Mouse (Mus musculus) spleen, adult 12 weeks (tissue): ENCODE measurements around the gene Tmem163.
A peak's percentile ranks its signal among the peaks of the same experiment; 100 is the strongest.

Experiments
- DNase-seq: peaks from one replicate; pipeline ENCODE4 v3.0.0; 2022; ENCODE audit warnings: low spot score

The Tmem163 gene

GRCm38 (mm10) chr1:127498746-127499145 is 180.6 kb downstream of the Tmem163 start:
- DNase-seq: no peak

DNA sequence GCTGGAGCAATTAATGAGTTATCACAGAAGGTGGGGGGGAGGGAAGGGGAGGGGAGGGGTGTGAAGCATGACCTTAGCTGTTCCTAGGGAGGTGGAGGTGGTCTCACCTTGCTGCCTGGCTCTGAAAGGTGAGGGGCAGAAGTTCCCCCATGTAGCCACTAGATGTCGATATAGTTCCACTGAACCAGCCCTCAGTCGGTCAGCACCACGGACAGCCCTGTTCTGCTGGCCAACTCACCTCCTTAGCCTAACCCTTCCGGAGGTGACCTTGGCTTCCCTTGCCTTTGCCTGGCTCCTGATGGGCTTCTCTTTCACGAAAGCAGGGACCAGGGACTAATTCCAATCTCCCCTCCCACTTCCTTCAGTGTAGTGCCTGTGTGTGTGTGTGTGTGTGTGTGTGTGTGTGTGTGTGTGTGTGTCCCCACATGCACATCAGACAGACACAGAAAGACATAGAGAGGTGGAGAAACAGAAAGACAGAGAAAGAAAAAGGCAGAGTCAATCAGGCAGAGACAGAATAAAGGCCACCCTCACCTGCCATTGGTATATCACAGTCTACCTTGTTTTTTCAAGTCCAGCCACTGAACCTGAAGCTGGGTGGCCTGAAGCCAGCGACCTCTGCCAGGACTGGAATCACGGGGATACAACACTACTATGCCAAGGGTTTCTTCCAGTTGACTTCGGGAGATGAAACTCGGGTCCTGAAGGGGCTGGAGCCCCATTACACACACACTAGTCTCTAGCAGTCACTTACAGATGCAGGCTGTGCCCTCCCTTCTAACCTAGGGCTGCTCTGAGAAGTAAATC is 182.4 kb downstream of the Tmem163 start:
- DNase-seq: no peak

GRCm38 (mm10) chr1:127487161-127487560 is 192.2 kb downstream of the Tmem163 start:
- DNase-seq: peak; percentile 23

DNA sequence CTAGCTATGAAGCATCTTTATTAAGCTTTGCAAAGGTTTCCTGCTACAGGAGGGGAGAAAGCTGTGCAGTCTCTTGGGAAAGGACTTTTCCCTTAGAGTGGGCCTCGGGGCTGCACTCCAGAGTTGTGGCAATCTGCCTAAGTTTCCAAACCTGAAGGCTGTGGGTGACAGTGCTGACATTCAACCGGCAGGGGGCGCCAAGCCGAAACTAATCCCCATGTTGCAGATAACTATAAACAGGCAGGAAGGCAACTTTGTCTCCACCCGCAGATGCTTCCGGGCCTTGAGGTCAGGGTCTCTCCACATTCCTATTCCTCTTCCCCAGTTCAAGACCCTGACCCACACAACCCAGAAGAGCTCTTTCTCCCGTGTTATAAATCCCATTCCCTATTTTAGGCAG is 194.5 kb downstream of the Tmem163 start:
- DNase-seq: peak; percentile 34

- DNase-seq: no peak
Observed at GRCm38 (mm10) chr1:127484188-127484587, 195.2 kb downstream of the Tmem163 start.

DNA sequence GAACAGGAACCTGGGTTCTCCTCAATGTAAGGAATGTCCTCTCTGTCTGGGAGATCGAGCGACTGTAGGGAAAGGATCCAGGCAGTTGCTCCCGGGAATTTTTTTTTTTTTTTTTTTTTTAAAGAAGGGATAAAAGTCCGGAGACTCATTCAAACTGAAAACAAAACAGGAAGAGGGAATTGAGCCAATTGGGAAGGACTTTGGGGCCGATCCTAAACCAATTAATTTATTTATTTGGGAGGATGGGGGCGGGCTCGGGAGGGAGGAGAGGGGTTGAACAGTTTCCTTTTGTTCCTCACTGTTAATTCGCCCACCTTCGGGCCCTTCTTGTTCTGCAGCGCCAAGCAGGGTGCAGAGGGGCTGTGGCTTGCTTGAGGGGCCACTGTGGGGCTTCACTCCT is 196.4 kb downstream of the Tmem163 start:
- DNase-seq: no peak

GRCm38 (mm10) chr1:127475756-127476155 is 203.6 kb downstream of the Tmem163 start:
- no peak for DNase-seq

DNA sequence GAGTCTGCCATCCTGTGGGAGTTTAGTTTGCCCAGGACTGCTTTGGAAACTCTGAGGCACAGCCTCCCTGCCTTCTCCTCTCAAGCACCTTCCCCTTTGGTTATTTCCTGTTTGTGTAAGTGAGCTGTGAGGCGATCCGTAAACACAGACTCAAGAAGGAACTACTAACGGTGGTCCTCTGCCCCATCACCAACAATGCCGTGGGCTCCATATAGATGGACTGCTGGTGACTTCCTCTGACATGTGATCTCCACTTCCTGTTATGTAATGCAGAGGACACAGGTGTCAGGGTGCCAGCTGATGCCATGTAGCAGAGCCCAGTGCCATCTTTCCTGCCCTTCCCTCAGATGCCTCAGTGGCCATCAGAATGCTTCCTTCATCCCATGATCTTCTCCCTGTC is 209.2 kb downstream of the Tmem163 start:
- no peak for DNase-seq

DNA sequence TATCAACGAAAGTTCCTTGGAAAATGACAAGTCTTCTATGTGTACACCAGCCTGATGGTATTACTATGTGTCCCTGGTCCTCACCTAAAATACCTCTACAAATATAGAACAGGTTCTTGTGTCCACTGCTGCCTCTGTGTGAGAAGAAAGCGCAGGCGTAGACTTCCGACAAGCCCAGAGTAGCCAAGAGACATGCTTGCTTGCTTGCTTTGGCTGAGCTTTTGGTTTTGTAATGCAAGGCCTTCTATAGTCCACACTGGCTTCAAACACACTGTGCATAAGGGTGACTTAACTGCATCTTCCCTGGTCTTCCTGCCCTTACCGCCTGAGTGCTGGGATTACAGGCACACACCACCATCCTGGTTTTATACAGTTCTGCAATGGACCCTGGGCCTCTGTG is 212.1 kb downstream of the Tmem163 start:
- DNase-seq: no peak

DNA sequence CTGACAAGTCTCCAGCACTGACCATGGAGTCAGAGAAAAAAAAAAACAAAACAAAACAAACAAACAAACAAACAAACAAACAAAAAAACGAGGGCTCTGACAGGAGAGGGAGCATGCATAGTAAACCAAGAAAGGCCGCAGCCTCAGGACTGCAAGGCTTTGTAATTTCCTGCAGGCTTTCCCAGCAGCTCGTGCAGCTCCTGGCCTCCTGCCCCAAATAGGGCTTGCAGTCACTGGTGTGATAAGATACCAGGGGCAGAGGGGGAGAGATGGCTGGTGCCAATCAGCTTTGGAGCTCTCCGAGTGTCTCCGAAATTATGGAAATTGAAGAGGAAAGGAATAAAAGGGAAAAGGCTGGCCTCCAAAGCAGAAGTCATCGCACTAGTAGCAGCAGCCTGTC is 214.1 kb downstream of the Tmem163 start:
- DNase-seq: no peak

- no peak for DNase-seq
Observed at GRCm38 (mm10) chr1:127464041-127464440, 215.3 kb downstream of the Tmem163 start.

DNA sequence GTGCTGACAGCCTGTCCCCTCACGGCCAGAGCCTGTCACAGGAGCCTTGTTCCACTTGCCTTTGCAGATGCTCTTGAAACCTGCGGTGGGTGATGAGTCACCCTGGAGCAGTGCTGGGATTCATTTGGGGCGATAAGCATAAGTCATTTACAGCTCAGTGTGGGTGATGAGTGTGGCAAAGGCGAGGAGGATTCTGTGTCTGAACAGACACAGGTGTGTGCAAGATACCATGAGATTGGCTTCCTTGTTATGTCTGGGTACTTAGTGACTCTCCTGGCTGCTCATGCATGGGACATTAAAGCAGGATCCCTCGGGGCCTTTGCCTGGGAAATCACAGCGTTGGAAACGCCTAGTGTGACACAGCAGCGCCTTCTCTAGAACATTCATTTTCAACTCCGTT is 218.3 kb downstream of the Tmem163 start:
- DNase-seq: no peak

GRCm38 (mm10) chr1:127459576-127459975 is 219.8 kb downstream of the Tmem163 start:
- no peak for DNase-seq

GRCm38 (mm10) chr1:127459015-127459451 is 220.3 kb downstream of the Tmem163 start:
- no peak for DNase-seq

- no peak for DNase-seq
Observed at GRCm38 (mm10) chr1:127453397-127453796, 226.0 kb downstream of the Tmem163 start.

DNA sequence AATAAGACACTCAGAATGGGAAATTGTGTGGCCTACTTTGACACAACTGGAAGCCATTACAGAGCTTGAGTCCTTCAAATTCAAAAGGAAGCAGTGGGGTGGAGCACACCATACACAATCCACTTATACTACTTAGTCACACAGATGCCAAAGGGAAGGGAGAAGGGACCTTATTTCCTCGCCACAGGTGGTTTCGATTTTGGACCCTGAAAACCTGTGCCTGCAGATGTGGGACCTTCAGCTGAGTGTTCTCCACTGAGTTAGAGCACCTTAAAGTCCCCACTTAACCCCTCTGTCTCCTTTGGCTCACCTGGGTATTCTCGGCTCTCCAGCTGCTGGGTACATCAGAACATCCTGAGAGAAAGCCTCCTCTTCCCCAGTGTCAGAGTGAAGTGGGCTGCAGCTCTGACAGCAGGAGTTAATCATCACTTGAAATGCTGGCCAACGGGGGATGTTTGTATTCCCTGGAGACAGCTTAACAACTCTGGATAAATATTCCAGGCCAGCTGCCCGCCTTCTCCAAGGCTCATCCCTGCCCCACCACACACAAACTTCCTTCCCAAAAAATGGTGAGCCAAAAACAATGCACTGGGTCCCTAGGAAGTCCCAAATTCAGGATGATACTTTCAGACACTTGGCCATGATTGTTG is 234.4 kb downstream of the Tmem163 start:
- DNase-seq: no peak

DNA sequence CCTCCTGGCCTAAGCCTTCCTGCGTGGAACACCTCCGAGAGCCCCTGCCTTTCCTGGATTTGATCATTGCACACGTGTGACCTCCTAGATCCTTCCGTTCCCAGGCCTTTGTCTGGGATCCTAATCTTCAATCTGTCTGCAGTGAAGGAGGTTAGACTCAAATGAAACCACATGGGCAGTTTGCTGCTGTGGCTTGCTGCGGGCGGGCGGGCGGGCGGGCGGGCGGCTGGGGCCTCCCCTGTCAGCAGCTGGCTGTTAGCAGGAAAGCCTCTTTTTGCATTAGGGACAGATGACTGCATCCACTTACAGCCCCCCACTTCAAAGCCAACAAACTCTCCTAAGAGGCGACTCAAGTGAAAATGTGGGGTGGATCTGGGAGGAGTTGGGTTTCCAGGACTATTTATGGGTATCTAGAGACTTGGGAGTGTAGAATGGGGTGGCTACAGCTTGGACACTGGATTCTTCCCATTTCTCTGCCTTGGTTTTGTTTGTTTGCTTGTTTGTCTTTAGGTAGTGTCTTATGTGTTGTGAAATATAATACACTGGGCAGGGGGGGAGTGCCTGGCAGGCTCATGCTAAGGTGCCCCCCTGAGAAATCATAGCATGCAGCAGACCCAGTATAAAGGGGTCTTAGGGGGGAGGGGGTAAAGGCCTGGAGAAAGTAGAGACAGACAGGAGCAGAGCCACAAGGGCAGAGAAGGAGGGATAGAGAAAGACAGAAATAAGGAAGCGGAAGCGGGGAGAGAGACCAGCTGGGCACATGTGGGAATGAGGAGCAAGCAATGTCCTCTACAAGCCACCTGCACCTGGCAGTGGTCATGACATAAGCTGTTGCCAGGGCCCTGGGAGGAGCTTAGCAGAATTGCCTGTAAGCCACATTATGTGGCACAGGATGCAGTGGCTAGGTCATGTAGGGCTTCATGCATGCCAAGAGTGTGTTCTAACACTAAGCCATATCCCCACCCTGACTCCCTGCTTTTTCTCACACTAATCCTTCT is 236.2 kb downstream of the Tmem163 start:
- no peak for DNase-seq

- DNase-seq: no peak
Observed at GRCm38 (mm10) chr1:127441736-127442135, 237.6 kb downstream of the Tmem163 start.

- DNase-seq: no peak
Observed at GRCm38 (mm10) chr1:127441007-127441406, 238.3 kb downstream of the Tmem163 start.

DNA sequence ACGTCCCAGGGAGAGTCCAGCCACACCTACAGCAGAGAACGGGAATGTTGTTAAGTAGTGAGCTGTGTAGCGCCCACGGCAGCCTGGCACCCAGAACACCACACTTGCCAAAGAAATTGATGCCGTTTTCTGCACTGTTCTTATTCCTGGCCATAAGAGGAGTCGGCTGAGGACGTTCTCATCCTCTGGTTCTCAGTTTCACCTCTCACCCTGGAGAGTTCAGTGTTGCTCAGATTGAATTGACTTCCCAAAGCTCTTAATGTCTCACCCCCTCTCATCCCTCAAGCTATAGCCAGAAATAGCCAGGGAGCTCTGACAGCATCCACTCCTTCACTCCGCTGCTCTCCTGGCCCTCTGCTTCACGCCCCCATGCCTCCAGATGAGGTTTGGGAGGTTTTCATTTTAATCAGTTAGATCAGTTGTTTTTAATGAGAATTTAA is 239.9 kb downstream of the Tmem163 start:
- no peak for DNase-seq

DNA sequence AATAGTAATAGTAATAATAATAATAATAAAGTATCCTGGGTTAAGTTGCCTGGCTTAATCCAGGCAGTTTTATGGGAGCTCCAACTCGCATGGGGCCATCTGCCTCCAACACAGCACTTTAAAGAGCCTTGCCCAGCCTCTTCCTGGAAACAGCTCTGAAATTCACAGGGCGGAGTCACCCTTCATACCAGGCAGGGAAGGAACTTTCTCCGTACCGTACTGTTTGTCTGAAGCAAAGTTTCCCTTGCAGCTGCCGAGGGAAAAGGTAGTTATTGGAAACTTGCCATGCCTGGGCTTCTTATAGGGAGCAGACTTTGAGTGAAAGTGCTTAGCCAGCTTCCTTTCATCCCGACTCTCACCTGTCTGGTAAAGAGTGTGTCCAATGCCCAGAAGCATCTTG is 242.3 kb downstream of the Tmem163 start:
- no peak for DNase-seq
